Mouse (Mus musculus): ENCODE measurements around the gene Cfap46.
A peak's percentile ranks its signal among the peaks of the same experiment; 100 is the strongest.

GRCm38 (mm10) chr7:139684553-139684929 is 924 bp upstream of the Cfap46 start:
- TF ChIP-seq CTCF (IDR thresholded peaks at IDR 0.05; ENCODE audit: extremely low read depth, insufficient read length, insufficient replicate concordance, low read depth, low read length): peak; percentile 89; the same call in 1 of the 2 replicates
- no peak for TF ChIP-seq POLR2A (IDR thresholded peaks at IDR 0.05; ENCODE audit: low read depth, low read length)
